Mouse (Mus musculus) forebrain, embryonic 10.5 days (tissue): ENCODE data around the gene A030005L19Rik. TPM values are rescaled to one million over a fixed set of nuclear protein-coding genes. Genes with fewer than 3 reads are reported as not detected.
"Not testable (repeated sequence)": the region's sequence is repeated elsewhere in the genome, so short reads cannot be mapped to it uniquely, and the experiment has no call there.

Experiments used
- DNase-seq: peaks from one replicate; pipeline ENCODE4 v3.0.0-alpha.2; 2017; ENCODE audit warnings: low spot score; ENCODE audit errors: extremely low spot score
- H3K27ac ChIP-seq: fragments of 300-500 bp; sonication (generic); 2 replicates; pipeline ENCODE4 v1.5.1; 2016; ENCODE audit warnings: mild to moderate bottlenecking
- H3K27me3 ChIP-seq: fragments of 300-500 bp; sonication (generic); 2 replicates; pipeline ENCODE4 v1.6.1; 2016; ENCODE audit warnings: mild to moderate bottlenecking; ENCODE audit not compliant: poor library complexity, severe bottlenecking
- H3K36me3 ChIP-seq: fragments of 300-500 bp; sonication (generic); replicated peaks from 2 replicates; pipeline ENCODE4 v1.6.1; 2016; ENCODE audit warnings: mild to moderate bottlenecking, moderate library complexity
- H3K4me1 ChIP-seq: fragments of 300-500 bp; sonication (generic); 2 replicates; pipeline ENCODE4 v1.6.1; 2016
- H3K4me3 ChIP-seq: fragments of 300-500 bp; sonication (generic); 2 replicates; pipeline ENCODE4 v1.5.1; 2016; ENCODE audit warnings: mild to moderate bottlenecking, moderate library complexity
- H3K9me3 ChIP-seq: fragments of 300-500 bp; sonication (generic); 2 replicates; pipeline ENCODE4 v1.6.1; 2016; ENCODE audit warnings: mild to moderate bottlenecking, moderate library complexity
- WGBS: fragments of 180-500 bp; shearing (Covaris S2); methylation state at CpG from one replicate; pipeline ENCODE4 v1.1.7; 2016; 5-methylcytosine and 5-hydroxymethylcytosine counted together
- polyA plus RNA-seq: library from polyadenylated mRNA; unstranded; fragments of >200 nt; fragmentation: Nextera tagmentation; extraction: Ambion mirVana; gene quantifications from 2 replicates; pipeline ENCODE4 v1.2.1, GENCODE M21; 2016

The A030005L19Rik gene
- polyA plus RNA-seq, 1 experiment from 2014 or later = not detected

DNA sequence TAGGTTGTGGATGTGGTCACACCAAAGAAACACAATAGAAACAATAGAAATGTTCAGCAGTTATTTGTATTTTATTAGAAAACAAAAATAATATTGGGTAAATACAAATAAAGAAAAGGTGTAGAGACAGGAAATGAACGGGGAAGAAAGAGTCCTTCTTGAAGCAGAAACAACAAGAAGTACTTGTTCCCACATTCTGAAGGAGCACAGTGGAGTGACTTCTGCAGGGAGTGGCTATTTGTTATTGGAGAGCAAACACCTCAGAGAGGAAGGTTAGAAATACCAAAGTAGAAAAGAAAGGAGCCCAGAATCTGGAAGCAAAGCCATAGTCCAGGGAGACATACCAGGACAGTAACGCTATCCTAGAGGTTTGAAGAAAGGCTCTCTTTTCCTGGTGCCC lies 29.4 kb downstream of the A030005L19Rik start:
- not testable (repeated sequence) for H3K36me3 ChIP-seq, H3K27me3 ChIP-seq, DNase-seq, H3K4me1 ChIP-seq, H3K4me3 ChIP-seq, H3K27ac ChIP-seq
- WGBS = 97% methylated on average over 2 of the region's 2 CpGs
- peaks cover 22% of the 10 kb centered on the region for H3K9me3 ChIP-seq

GRCm38 (mm10) chr1:82943295-82943694 lies 30.2 kb downstream of the A030005L19Rik start, which contains the start of gene A030003K21Rik:
TSS of gene A030003K21Rik (minus strand) at chr1:82943388.
- not testable (repeated sequence) for H3K4me1 ChIP-seq, DNase-seq, H3K27ac ChIP-seq, H3K4me3 ChIP-seq, H3K36me3 ChIP-seq, H3K27me3 ChIP-seq
- WGBS = no CpG with 5 or more reads among the region's 6 CpGs
- peaks cover 22% of the 10 kb centered on the region for H3K9me3 ChIP-seq

- H3K4me3 ChIP-seq, H3K27ac ChIP-seq, H3K27me3 ChIP-seq, H3K4me1 ChIP-seq, H3K9me3 ChIP-seq, DNase-seq, H3K36me3 ChIP-seq: not testable (repeated sequence)
- 92% methylated on average over 2 of the region's 2 CpGs for WGBS
These were observed 32.9 kb downstream of the A030005L19Rik start for GRCm38 (mm10) chr1:82946029-82946428.

DNA sequence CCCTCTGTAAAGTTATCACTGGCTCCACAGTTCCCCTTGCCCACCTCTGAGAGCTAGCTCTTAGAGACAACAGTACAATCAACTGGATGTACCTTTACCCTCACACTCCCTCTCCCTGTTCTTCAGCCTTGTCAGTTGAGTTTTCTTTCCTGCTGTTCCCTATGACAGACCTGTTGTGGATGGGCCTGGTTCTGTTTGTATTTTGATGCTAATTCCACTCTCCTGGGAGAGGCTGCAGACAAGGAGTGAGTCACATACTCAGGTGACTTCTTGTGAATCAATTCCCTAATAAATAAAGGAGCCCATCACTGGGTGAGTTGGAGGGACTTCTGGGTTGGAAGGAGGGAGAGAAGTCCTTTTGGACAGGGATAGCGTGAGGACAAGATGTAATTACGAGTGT lies 35.5 kb downstream of the A030005L19Rik start:
- Histone ChIP-seq H3K9me3 (no peaks in the 10 kb centered on the region), H3K36me3 (no peaks in the 10 kb centered on the region), H3K27me3 (no peaks in the 10 kb centered on the region), H3K4me3 (no peak overlapping the region), H3K27ac (no peak overlapping the region), H3K4me1 (no peaks in the 10 kb centered on the region)
- DNase-seq = no peak
- WGBS = 86% methylated on average over 2 of the region's 2 CpGs

DNA sequence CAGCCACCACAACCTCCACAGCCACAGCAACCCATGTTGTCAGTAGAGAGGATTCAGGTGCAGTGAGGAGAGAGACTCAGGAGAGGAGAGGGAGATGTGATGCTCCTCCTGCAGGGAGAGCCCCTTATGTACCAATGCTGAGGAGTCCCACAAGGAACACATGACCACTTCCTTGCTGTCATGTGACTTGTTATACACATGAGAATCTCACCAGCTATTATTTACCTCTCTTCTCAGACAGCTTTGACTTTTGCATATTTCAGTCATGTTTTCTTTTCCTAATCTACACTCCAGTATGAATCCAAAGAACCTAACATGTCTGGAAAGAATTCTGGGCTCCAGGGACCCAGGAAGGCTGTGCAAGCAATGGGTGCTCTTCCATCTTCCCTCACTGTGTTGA lies 42.8 kb downstream of the A030005L19Rik start, which contains the start of gene Gm7544:
Gene Gm7544 (minus strand): TSS at position 101 of the 400 bp plus-strand sequence.
- not testable (repeated sequence) for H3K27me3 ChIP-seq, H3K36me3 ChIP-seq, DNase-seq, H3K4me3 ChIP-seq, H3K27ac ChIP-seq, H3K4me1 ChIP-seq, H3K9me3 ChIP-seq

DNA sequence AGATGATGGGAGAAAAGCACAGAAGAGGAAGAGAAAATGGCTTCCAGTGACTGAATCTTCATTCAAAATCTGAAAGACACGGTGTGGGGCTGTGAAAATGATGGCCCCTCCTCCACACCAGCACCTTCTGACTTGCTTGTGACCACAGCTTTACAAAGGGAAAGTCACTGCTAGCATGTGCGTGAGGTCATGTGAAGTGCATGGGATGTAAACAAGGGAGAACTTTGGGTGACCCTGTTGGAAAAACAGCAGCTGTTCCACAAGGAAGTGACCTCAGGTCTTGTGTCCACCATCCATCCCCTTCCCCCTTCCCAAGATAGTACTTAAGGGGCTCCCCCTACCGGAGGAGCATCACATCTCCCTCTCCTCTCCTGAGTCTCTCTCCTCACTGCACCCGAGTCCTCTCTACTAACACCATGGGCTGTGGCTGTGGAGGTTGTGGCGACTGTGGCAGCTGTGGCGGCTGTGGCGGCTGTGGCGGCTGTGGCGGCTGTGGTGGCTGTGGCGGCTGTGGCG lies 46.8 kb downstream of the A030005L19Rik start, which contains the start of gene Gm47955:
Gene Gm47955 (plus strand): TSS at position 417 of the 516 bp plus-strand sequence.
- 94% methylated on average over 11 of the region's 11 CpGs for WGBS
- Histone ChIP-seq H3K4me1 (no peaks in the 10 kb centered on the region), H3K4me3 (no peak within 1 kb of the TSS), H3K27me3 (no peaks in the 10 kb centered on the region), H3K36me3 (no peaks in the 10 kb centered on the region), H3K9me3 (peaks cover 8% of the 10 kb centered on the region), H3K27ac (no peak within 1 kb of the TSS)
- DNase-seq = no peak

Other genes with a start within 250 kb of the A030005L19Rik start
- 214 and 220 TPM in 2 replicates for gene Mff, start 188.4 kb upstream of the A030005L19Rik start, polyA plus RNA-seq
- not detected in 2 replicates for gene Tm4sf20, start 144.9 kb upstream of the A030005L19Rik start, polyA plus RNA-seq
- not detected in 2 replicates for gene Gm47791, start 142.1 kb upstream of the A030005L19Rik start, polyA plus RNA-seq
- 30.2 and 32.9 TPM in 2 replicates for gene Agfg1, start 73.8 kb upstream of the A030005L19Rik start, polyA plus RNA-seq
- not detected in 2 replicates for gene A030014E15Rik, start 11.6 kb downstream of the A030005L19Rik start, polyA plus RNA-seq
- not detected in 2 replicates for gene Gm6217, start 18.1 kb downstream of the A030005L19Rik start, polyA plus RNA-seq
- gene A030003K21Rik, start 30.1 kb downstream of the A030005L19Rik start, polyA plus RNA-seq = not detected in 2 replicates
- gene Gm7544, start 42.7 kb downstream of the A030005L19Rik start, polyA plus RNA-seq = not detected in 2 replicates
- gene Gm47955, start 47.0 kb downstream of the A030005L19Rik start, polyA plus RNA-seq = not detected in 2 replicates
- not detected in 2 replicates for gene Gm47959, start 87.2 kb downstream of the A030005L19Rik start, polyA plus RNA-seq
- gene Slc19a3, start 125.1 kb downstream of the A030005L19Rik start, polyA plus RNA-seq = 0.18 and 0.52 TPM in 2 replicates
- not detected in 2 replicates for gene Krtap28-10, start 129.2 kb downstream of the A030005L19Rik start, polyA plus RNA-seq
- gene Gm47969, start 131.6 kb downstream of the A030005L19Rik start, polyA plus RNA-seq = not detected in 2 replicates
- gene A030005K14Rik, start 146.1 kb downstream of the A030005L19Rik start, polyA plus RNA-seq = not detected in 2 replicates
- not detected in 2 replicates for gene Krtap28-13, start 147.6 kb downstream of the A030005L19Rik start, polyA plus RNA-seq
- not detected in 2 replicates for gene Ccl20, start 203.4 kb downstream of the A030005L19Rik start, polyA plus RNA-seq
- 0.15 and 0.25 TPM in 2 replicates for gene Daw1, start 246.4 kb downstream of the A030005L19Rik start, polyA plus RNA-seq